ENCODE assay signal across 23 mouse cellular contexts in the genomic region with DNA sequence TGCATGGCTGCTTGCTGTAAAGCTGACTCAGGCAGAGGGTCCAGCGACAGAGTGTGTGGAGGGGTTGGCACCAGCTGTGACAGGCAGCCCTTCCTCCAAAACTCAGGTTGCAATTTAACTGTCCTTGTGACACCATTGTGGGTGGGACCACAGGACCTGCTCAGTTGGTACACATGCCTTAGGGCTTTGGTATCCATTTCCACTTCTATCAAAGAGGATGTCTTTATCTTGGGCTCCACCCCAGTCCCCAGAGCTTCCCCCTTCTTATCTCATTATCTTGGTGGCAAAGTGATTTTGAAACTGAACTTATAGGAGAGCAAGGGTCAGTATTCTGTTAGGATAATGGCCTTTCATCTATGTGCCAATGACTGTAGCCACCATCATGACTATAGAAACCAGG. TPM values are rescaled to one million over a fixed set of nuclear protein-coding genes. Genes with fewer than 3 reads are reported as not detected.
"Had no signal": no experiment of that assay in that cellular context is flagged by ENCODE, and none has a peak within 500 bp of the region (broad histone marks: within the 10 kb centered on the region; RNA-seq: fewer than 3 reads in every experiment).

No protein-coding gene starts in this region.

- H3K4me2 ChIP-seq: liver, embryonic 13.5 days; lung, embryonic 15.5 days; neural tube, embryonic 12.5 days had no signal

- H3K27ac ChIP-seq: left cerebral cortex, adult 2 months; liver, embryonic 13.5 days; lung, embryonic 15.5 days; macrophage; neural tube, embryonic 12.5 days had no signal

- ATAC-seq: liver, postnatal 0 days had no signal

- H3K9ac ChIP-seq: liver, embryonic 13.5 days; liver, postnatal 0 days; lung, embryonic 15.5 days; neural tube, embryonic 12.5 days had no signal

- H3K9me3 ChIP-seq: liver, embryonic 13.5 days; lung, embryonic 15.5 days; neural tube, embryonic 12.5 days had no signal

- H3K27me3 ChIP-seq: liver, embryonic 13.5 days; lung, embryonic 15.5 days; neural tube, embryonic 12.5 days had no signal

- DNase-seq: kidney, adult 2 months; kidney, postnatal 10 days; liver; liver, embryonic 13.5 days; liver, postnatal 0 days; lung, postnatal 14 days; midbrain, embryonic 14.5 days; right cerebral cortex, postnatal 14 days; thymus, adult 18-20 months; thymus, postnatal 14 days had no signal

- H3K4me1 ChIP-seq: liver, embryonic 13.5 days; lung, embryonic 15.5 days had no signal

- H3K4me3 ChIP-seq: left cerebral cortex, adult 2 months; liver, embryonic 13.5 days; lung, embryonic 15.5 days; neural tube, embryonic 12.5 days had no signal

RNA-seq across cellular contexts. Expression of a gene that starts 9.7 kb away (rescaled TPM):
- total RNA-seq: monocyte, adult 5-6 weeks; neutrophil, adult 5-6 weeks had no signal
- polyA plus RNA-seq: intestine, embryonic 14.5 days; limb, embryonic 11.5 days; liver, embryonic 13.5 days; liver, postnatal 0 days; lung, embryonic 15.5 days; macrophage; midbrain, embryonic 14.5 days; neural tube, embryonic 12.5 days; small intestine, adult 2 months; stomach, embryonic 16.5 days had no signal

RNA-seq across cellular contexts. Expression of a gene that starts 12.0 kb away (rescaled TPM):
- total RNA-seq: layer of hippocampus, postnatal 25 days; left cerebral cortex, adult 2 months; left cerebral cortex, postnatal 14 days; monocyte, adult 5-6 weeks; neutrophil, adult 5-6 weeks had no signal
- polyA plus RNA-seq: intestine, embryonic 14.5 days; kidney, adult 2 months; large intestine, adult 2 months; limb, embryonic 11.5 days; liver, embryonic 13.5 days; liver, postnatal 0 days; lung, embryonic 15.5 days; macrophage; midbrain, embryonic 14.5 days; neural tube, embryonic 12.5 days; stomach, embryonic 16.5 days had no signal
